Mouse (Mus musculus) bone marrow macrophage, adult 2 months (primary cell): Measurements from ENCODE around the gene Ogfod2. TPM values are rescaled to one million over a fixed set of nuclear protein-coding genes. Genes with fewer than 3 reads are reported as not detected.

Experiments
- H3K27ac ChIP-seq: 2 replicates; pipeline ENCODE4 v1.5.1; 2012; ENCODE audit warnings: low read depth, low read length; ENCODE audit not compliant: insufficient read depth
- H3K4me1 ChIP-seq: 2 replicates; pipeline ENCODE4 v1.6.1; 2012; ENCODE audit warnings: low read length; ENCODE audit not compliant: control insufficient read depth, insufficient read depth
- H3K4me3 ChIP-seq: 2 replicates; pipeline ENCODE4 v1.5.1; 2012; ENCODE audit warnings: mild to moderate bottlenecking, low read length, moderate library complexity; ENCODE audit not compliant: insufficient read depth
- CTCF ChIP-seq: IDR thresholded peaks from 2 replicates; pipeline ENCODE4 v1.5.1; 2012; ENCODE audit warnings: low read depth, mild to moderate bottlenecking, low read length, moderate library complexity
- POLR2A ChIP-seq: IDR thresholded peaks from 2 replicates; pipeline ENCODE4 v1.6.1; 2012; ENCODE audit warnings: mild to moderate bottlenecking, low read depth, low read length, borderline replicate concordance
- polyA plus RNA-seq: library from polyadenylated mRNA; stranded (reverse); fragments of >200 nt; gene quantifications from 2 replicates; pipeline ENCODE4 v1.2.4, GENCODE M21; 2012; ENCODE audit not compliant: missing spikeins, insufficient read depth, insufficient read length

Ogfod2 gene
- polyA plus RNA-seq, 1 experiment, result 11.5 TPM

GRCm38 (mm10) chr5:124138066-124138465, 26.0 kb downstream of the Ogfod2 start:
- H3K27ac ChIP-seq, result no peak overlapping the region
- H3K4me1 ChIP-seq, result no peaks in the 10 kb centered on the region
- no peak overlapping the region for H3K4me3 ChIP-seq
- TF ChIP-seq CTCF, result no peak

DNA sequence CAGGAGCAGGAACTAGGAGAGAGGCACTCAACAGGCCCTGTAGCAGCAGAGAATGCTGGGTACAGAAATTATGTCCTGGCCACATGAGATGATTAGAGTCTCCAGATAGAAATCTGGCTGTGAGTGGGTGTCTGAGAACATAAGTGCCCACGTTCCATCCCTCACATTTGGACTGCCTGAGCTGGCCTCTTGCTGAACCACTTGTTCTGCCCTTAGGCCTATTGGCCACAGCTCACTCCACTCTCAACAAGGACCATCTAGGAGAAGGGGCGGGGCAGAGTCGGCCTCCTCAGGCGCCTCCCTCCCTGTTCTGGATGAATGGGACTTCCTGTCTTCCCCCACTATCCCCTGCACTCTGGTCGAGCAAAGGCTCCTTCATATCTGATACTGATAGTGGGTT, 36.9 kb downstream of the Ogfod2 start:
- TF ChIP-seq CTCF (no peak), POLR2A (no peak)
- H3K27ac ChIP-seq, result no peak overlapping the region
- no peaks in the 10 kb centered on the region for H3K4me1 ChIP-seq

DNA sequence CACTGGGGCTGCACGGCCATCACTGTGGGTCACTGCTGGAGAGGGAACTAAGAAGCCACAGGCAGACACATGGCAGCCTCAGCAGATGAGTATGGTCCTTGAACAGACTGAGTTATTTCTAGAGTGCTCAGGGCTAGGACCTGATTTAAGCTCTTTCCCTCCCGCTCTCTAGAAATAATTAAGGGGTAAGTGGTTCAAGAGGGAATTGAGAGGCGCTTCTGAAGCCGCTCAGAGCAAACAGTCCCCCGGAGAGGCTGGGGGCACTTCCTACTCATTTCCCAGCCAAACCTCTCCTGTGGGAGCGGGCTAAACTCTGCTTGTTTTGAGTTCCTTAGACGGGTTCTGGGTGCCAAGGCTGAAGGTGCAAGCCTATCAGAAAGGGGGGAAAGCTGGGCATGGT, 38.8 kb downstream of the Ogfod2 start:
- no peak overlapping the region for H3K27ac ChIP-seq
- H3K4me1 ChIP-seq, result no peaks in the 10 kb centered on the region
- no peak overlapping the region for H3K4me3 ChIP-seq
- TF ChIP-seq CTCF (no peak), POLR2A (no peak)

More for the DNA sequence above, 36.9 kb downstream of the Ogfod2 start:
- no peak overlapping the region for H3K4me3 ChIP-seq

- H3K4me1 ChIP-seq, result no peaks in the 10 kb centered on the region
- H3K4me3 ChIP-seq, result no peak overlapping the region
- H3K27ac ChIP-seq, result no peak overlapping the region
- TF ChIP-seq CTCF (no peak), POLR2A (no peak)
These were observed 40.6 kb downstream of the Ogfod2 start for GRCm38 (mm10) chr5:124152734-124153133.

GRCm38 (mm10) chr5:124155943-124156342, 43.8 kb downstream of the Ogfod2 start:
- TF ChIP-seq POLR2A, result no peak
- TF ChIP-seq CTCF, result no peak
- Histone ChIP-seq H3K27ac (no peak overlapping the region), H3K4me3 (no peak overlapping the region), H3K4me1 (no peaks in the 10 kb centered on the region)

DNA sequence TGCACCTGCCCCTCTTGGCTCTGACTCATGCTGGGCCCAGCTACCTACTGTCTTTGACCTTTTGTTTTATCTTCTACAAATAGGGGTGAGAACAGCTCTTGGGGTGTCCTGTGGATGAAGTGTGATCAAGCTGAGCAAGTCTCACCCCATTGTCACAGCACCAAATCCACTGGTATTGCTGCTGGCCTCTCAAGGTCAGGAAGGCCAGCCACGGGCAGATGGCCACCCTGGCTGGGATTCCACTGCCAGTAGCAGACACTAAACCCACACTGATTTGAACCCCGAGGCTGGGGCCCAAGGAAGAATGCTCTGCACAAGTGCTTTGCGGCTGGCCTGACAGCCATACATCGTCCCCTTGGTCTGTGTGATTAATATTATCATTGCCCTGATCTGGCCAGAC, 46.2 kb downstream of the Ogfod2 start:
- TF ChIP-seq CTCF (no peak), POLR2A (no peak)
- Histone ChIP-seq H3K4me1 (no peaks in the 10 kb centered on the region), H3K27ac (no peak overlapping the region), H3K4me3 (no peak overlapping the region)

GRCm38 (mm10) chr5:124159453-124159852, 47.4 kb downstream of the Ogfod2 start:
- Histone ChIP-seq H3K27ac (no peak overlapping the region), H3K4me3 (no peak overlapping the region), H3K4me1 (no peaks in the 10 kb centered on the region)
- no peak for TF ChIP-seq CTCF
- TF ChIP-seq POLR2A, result no peak

GRCm38 (mm10) chr5:124161831-124162230, 49.7 kb downstream of the Ogfod2 start:
- Histone ChIP-seq H3K27ac (no peak overlapping the region), H3K4me1 (peaks cover 8% of the 10 kb centered on the region), H3K4me3 (no peak overlapping the region)
- TF ChIP-seq POLR2A (no peak), CTCF (no peak)

DNA sequence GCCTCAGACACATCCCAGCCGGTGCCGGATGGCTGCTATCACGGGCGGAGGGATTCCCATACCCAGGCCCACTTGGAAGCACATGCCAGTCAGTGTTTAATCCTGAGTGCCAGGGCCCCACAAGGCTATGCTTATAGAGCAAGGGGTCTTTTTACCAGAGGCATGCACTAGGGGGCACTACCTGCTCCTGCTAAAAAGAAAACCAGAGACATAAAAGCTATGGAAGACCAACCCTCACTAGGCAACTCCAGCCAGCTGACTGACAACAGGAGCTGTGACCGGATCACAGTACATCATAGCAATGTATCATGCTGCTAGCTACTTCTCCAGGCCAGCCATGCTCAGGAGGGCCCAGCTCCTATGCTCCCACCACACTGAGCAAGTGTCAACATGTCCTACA, 50.5 kb downstream of the Ogfod2 start:
- TF ChIP-seq CTCF (peak; percentile 3; the same call in 1 of the 2 replicates), POLR2A (no peak)
- Histone ChIP-seq H3K27ac (no peak overlapping the region), H3K4me3 (no peak overlapping the region), H3K4me1 (peaks cover 8% of the 10 kb centered on the region)

DNA sequence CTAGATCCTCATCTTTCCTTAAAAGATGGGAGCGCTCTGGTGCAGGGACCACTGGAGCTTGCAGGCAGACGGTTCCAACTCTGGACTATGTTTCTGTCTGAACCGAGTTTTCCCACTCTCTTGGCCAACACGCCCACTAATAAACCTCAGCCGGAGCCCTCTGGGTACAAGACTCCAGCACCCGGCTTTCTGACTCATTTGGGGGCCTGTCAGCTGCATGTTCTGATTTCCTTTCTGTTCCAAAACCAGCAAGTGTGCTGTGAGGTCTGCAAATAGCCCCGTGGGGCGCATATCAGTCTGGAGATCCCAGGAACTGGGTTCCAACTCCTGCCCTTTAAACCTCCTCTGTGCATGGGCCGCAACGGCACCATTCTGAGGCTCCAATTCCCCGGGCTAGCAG, 51.3 kb downstream of the Ogfod2 start:
- no peak overlapping the region for H3K4me3 ChIP-seq
- peaks cover 8% of the 10 kb centered on the region for H3K4me1 ChIP-seq
- TF ChIP-seq POLR2A (no peak), CTCF (no peak)
- H3K27ac ChIP-seq, result no peak overlapping the region

Other genes with a start within 250 kb of the Ogfod2 start
- 2.2 and 2.5 TPM in 2 replicates for gene Hcar2, start 246.8 kb upstream of the Ogfod2 start, polyA plus RNA-seq
- gene Hcar1, start 232.3 kb upstream of the Ogfod2 start, polyA plus RNA-seq, result not detected in 2 replicates
- gene Denr, start 205.1 kb upstream of the Ogfod2 start, polyA plus RNA-seq, result 51.8 and 58.3 TPM in 2 replicates
- not detected in 2 replicates for gene Gm43518, start 184.9 kb upstream of the Ogfod2 start, polyA plus RNA-seq
- gene Ccdc62, start 181.6 kb upstream of the Ogfod2 start, polyA plus RNA-seq, result 1.2 and 3.3 TPM in 2 replicates
- gene Hip1r, start 138.7 kb upstream of the Ogfod2 start, polyA plus RNA-seq, result 0.51 and 0.64 TPM in 2 replicates
- gene Vps37b, start 80.0 kb upstream of the Ogfod2 start, polyA plus RNA-seq, result 16.8 and 18.2 TPM in 2 replicates
- gene Abcb9, start 16.5 kb upstream of the Ogfod2 start, polyA plus RNA-seq, result 1.5 and 1.9 TPM in 2 replicates
- 51.0 and 68.2 TPM in 2 replicates for gene Arl6ip4, start 3.8 kb downstream of the Ogfod2 start, polyA plus RNA-seq
- 0.40 and 0.66 TPM in 2 replicates for gene Pitpnm2, start 137.5 kb downstream of the Ogfod2 start, polyA plus RNA-seq
- 4.2 and 7.2 TPM in 2 replicates for gene Mphosph9, start 215.7 kb downstream of the Ogfod2 start, polyA plus RNA-seq
- 12.4 and 12.5 TPM in 2 replicates for gene 2810006K23Rik, start 215.8 kb downstream of the Ogfod2 start, polyA plus RNA-seq